Mouse (Mus musculus) midbrain, embryonic 14.5 days (tissue): Measurements from ENCODE around the gene Itgb3. TPM values are rescaled to one million over a fixed set of nuclear protein-coding genes. Genes with fewer than 3 reads are reported as not detected.

Experiments
- ATAC-seq: fragments of 200-750 bp; cut with Nextera tagmentation; 2 replicates; pipeline ENCODE4 v1.8.0; 2017; ENCODE audit warnings: moderate number of reproducible peaks, moderate library complexity; ENCODE audit not compliant: low FRiP score, low TSS enrichment
- DNase-seq: peaks from one replicate; pipeline ENCODE4 v3.0.0-alpha.2; 2015
- H3K27ac ChIP-seq: fragments of 300-500 bp; sonication (generic); replicated peaks from 2 replicates; pipeline ENCODE4 v1.5.1; 2014; ENCODE audit warnings: mild to moderate bottlenecking, low read depth, low read length, moderate library complexity
- H3K27me3 ChIP-seq: fragments of 300-500 bp; sonication (generic); 2 replicates; pipeline ENCODE4 v1.6.1; 2014; ENCODE audit warnings: low read length, control low read depth, mixed read lengths; ENCODE audit not compliant: control insufficient read depth, insufficient read depth
- H3K36me3 ChIP-seq: fragments of 300-500 bp; sonication (generic); 2 replicates; pipeline ENCODE4 v1.6.1; 2014; ENCODE audit warnings: low read length, control low read depth; ENCODE audit not compliant: control insufficient read depth, insufficient read depth
- H3K4me1 ChIP-seq: fragments of 300-500 bp; sonication (generic); 2 replicates; pipeline ENCODE4 v1.6.1; 2014; ENCODE audit warnings: mild to moderate bottlenecking, antibody characterized with exemption, low read length, control low read depth; ENCODE audit not compliant: control insufficient read depth, insufficient read depth
- H3K4me2 ChIP-seq: fragments of 300-500 bp; sonication (generic); 2 replicates; pipeline ENCODE4 v1.6.1; 2014; ENCODE audit warnings: mild to moderate bottlenecking, low read length, moderate library complexity
- H3K4me3 ChIP-seq: fragments of 300-500 bp; sonication (generic); replicated peaks from 2 replicates; pipeline ENCODE4 v1.5.1; 2014; ENCODE audit warnings: low read depth, low read length
- H3K9ac ChIP-seq: fragments of 300-500 bp; sonication (generic); replicated peaks from 2 replicates; pipeline ENCODE4 v1.6.1; 2014; ENCODE audit warnings: mild to moderate bottlenecking, low read length, moderate library complexity
- H3K9me3 ChIP-seq: fragments of 300-500 bp; sonication (generic); 2 replicates; pipeline ENCODE4 v1.6.1; 2016; ENCODE audit warnings: low read length, control low read depth, mixed read lengths; ENCODE audit not compliant: control insufficient read depth
- WGBS: fragments of 180-500 bp; shearing (Covaris S2); extraction: QIAGEN DNeasy Blood & Tissue Kit; methylation state at CpG from one replicate; pipeline ENCODE4 v1.1.7; 2014; 5-methylcytosine and 5-hydroxymethylcytosine counted together
- polyA plus RNA-seq: library from polyadenylated mRNA; unstranded; fragments of >200 nt; fragmentation: Nextera tagmentation; extraction: Ambion mirVana; gene quantifications from 2 replicates; pipeline ENCODE4 v1.2.1, GENCODE M21; 2014

Itgb3 gene
- polyA plus RNA-seq, 1 experiment from 2014 or later, result 0.28 TPM

DNA sequence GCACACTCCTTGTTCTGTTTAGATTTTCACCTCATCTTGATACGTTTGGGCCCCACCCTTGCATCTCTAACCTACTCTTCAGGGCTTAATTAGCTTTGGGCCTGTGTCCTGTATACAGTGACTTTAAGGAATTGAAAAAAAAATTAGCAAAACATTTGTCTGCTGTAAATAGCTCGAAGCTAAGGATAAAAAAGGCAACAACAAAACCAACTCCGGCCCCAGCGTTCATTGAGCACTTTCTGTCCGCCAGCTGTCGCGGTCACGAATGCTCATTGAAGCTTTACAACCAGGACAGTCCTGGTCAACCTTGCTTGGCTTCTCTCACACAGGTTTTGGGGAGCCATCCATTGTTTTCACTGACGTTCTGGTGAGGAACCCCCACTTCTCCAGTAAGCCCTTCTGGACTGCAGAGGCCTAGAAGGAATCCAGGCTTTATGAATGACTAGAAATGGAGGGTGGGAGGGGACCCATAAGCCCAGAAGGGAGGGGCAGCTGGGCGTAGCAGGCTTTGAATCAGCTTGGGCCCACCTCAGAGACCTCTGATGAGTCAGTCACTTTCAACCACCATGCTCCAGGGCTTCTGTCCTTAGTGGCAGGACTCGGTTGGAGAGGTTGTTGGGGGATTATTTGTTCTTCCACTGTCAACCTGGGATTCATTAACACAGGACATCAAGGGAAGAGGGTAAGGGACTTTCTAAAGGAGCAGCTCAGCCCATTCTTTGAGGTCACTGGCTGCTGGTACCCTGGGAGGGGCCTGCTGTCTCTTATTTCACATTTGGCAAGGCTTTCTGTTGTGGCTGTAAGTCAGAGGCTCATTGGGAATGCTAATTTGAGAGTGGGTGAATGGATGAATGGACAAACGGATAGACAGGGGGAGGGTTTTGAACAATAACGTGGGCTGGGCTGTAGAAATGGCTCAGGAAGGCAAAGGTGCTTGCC, 11.6 kb downstream of the Itgb3 start:
- Histone ChIP-seq H3K4me1 (peaks cover 7% of the 10 kb centered on the region; the same call in 1 of the 2 replicates), H3K9me3 (no peaks in the 10 kb centered on the region), H3K27ac (no peak overlapping the region), H3K27me3 (no peaks in the 10 kb centered on the region), H3K36me3 (no peaks in the 10 kb centered on the region), H3K4me2 (no peak overlapping the region), H3K4me3 (no peak overlapping the region), H3K9ac (no peak overlapping the region)
- ATAC-seq (no peak), DNase-seq (peak; percentile 20)
- WGBS, result 43% methylated on average over 13 of the region's 13 CpGs

GRCm38 (mm10) chr11:104622040-104622962, 14.5 kb downstream of the Itgb3 start:
- DNase-seq (no peak), ATAC-seq (no peak)
- no peaks in the 10 kb centered on the region for H3K9me3 ChIP-seq
- H3K27ac ChIP-seq, result no peak overlapping the region
- no peak overlapping the region for H3K9ac ChIP-seq
- no peak overlapping the region for H3K4me3 ChIP-seq
- no peaks in the 10 kb centered on the region for H3K27me3 ChIP-seq
- H3K4me2 ChIP-seq, result no peak overlapping the region
- no peaks in the 10 kb centered on the region for H3K36me3 ChIP-seq
- WGBS, result 39% methylated on average over 12 of the region's 12 CpGs
- peaks cover 7% of the 10 kb centered on the region; the same call in 1 of the 2 replicates for H3K4me1 ChIP-seq

DNA sequence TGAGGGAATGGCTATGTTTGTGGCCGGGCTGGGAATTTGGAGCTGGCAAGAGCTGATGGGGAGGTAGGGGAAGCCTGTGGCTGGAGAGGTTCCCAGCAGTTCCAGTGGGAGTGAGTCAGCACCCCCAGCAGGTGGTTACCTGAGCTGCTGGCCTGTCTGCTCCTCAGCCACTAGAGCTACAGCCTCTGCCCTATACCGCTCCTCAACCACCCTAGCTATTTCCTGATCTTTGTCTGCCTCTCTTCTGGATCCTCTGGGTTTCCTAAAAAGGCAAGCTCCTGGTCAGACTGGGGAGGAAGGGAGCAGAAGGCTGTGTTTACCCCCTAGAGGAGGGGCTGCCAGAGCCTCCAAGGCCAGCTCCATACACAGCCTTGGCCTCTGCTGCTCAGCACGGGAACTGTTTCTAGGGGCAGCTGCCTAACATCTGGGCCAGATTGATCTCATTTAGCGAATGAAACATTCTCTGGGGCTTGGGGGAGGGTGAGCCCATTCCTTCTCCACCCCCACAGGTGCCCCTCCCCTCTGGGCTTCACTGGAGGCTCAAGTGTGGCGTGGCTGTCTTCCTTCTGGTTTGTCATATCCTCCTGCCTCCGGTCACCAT, 17.1 kb downstream of the Itgb3 start:
- no peak overlapping the region for H3K4me2 ChIP-seq
- no peaks in the 10 kb centered on the region for H3K4me1 ChIP-seq
- H3K4me3 ChIP-seq, result no peak overlapping the region
- DNase-seq, result no peak
- 48% methylated on average over 6 of the region's 6 CpGs for WGBS
- H3K36me3 ChIP-seq, result no peaks in the 10 kb centered on the region
- H3K9ac ChIP-seq, result no peak overlapping the region
- H3K9me3 ChIP-seq, result no peaks in the 10 kb centered on the region
- H3K27ac ChIP-seq, result no peak overlapping the region
- no peaks in the 10 kb centered on the region for H3K27me3 ChIP-seq
- no peak for ATAC-seq

- H3K36me3 ChIP-seq, result no peaks in the 10 kb centered on the region
- no peak overlapping the region for H3K4me3 ChIP-seq
- H3K27me3 ChIP-seq, result no peaks in the 10 kb centered on the region
- no peaks in the 10 kb centered on the region for H3K4me1 ChIP-seq
- H3K27ac ChIP-seq, result no peak overlapping the region
- H3K4me2 ChIP-seq, result no peak overlapping the region
- no peak overlapping the region for H3K9ac ChIP-seq
- ATAC-seq (no peak), DNase-seq (peak; percentile 24)
- no peaks in the 10 kb centered on the region for H3K9me3 ChIP-seq
- WGBS, result 49% methylated on average over 12 of the region's 12 CpGs
These were observed 17.9 kb downstream of the Itgb3 start for GRCm38 (mm10) chr11:104625453-104626402.

DNA sequence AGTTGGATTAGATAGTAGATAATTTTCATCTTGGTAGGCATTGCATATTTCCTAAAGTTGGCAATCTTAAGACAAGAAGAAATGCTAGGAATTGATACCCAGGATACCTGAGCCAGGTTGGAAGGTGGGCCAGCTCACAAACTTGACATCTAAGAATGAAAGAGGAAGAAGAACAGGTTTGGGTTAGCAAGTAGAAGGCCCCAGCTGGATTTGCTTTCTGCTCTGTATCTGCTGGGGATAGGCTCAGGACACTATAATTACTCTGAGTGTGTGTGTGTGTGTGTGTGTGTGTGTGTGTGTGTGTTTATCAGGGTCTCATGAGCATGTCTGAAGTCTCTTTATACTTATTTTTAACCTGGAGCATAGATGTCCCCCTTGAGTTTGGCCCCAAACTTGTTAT, 18.8 kb downstream of the Itgb3 start:
- H3K27ac ChIP-seq, result no peak overlapping the region
- H3K9ac ChIP-seq, result no peak overlapping the region
- H3K9me3 ChIP-seq, result no peaks in the 10 kb centered on the region
- H3K27me3 ChIP-seq, result no peaks in the 10 kb centered on the region
- no peak overlapping the region for H3K4me3 ChIP-seq
- H3K4me2 ChIP-seq, result no peak overlapping the region
- H3K36me3 ChIP-seq, result no peaks in the 10 kb centered on the region
- DNase-seq, result no peak
- no peak for ATAC-seq
- H3K4me1 ChIP-seq, result no peaks in the 10 kb centered on the region

DNA sequence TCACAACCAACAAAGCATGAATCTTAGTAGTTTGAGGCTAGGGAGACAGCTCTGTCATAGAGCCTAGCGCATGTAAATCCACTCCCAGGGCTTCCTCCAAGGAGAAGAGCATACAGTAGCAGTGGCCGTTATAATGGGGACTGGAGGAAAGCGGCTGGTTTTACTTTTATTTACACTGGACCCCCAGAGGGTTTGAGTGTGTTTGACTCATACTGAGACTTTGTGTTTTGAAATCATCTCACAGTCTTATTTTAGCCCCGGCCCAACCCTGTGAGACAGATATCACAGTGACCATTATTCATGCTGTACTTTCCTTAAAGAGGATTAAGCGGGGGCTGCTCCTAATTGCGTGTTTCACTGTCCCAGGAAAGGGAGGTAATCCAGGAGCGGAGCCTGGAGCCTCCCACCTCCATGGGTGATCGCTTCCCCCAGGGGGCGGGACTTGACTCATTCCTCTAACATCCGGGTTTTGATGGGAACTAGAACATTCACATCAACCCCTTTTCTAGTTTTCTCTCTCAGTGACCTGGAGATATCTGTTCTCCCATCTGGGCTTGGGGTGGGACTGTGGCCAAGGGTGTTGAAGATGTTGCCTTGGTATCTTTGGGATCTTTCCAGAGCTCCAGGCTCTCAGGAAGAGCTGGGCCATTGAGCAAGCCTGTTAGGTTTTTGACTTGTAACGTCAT, 20.0 kb downstream of the Itgb3 start:
- Histone ChIP-seq H3K36me3 (no peaks in the 10 kb centered on the region), H3K27me3 (no peaks in the 10 kb centered on the region), H3K27ac (no peak overlapping the region), H3K9me3 (no peaks in the 10 kb centered on the region), H3K4me3 (no peak overlapping the region), H3K4me1 (no peaks in the 10 kb centered on the region), H3K4me2 (no peak overlapping the region), H3K9ac (no peak overlapping the region)
- no peak for ATAC-seq
- WGBS, result 46% methylated on average over 11 of the region's 11 CpGs
- DNase-seq, result no peak

DNA sequence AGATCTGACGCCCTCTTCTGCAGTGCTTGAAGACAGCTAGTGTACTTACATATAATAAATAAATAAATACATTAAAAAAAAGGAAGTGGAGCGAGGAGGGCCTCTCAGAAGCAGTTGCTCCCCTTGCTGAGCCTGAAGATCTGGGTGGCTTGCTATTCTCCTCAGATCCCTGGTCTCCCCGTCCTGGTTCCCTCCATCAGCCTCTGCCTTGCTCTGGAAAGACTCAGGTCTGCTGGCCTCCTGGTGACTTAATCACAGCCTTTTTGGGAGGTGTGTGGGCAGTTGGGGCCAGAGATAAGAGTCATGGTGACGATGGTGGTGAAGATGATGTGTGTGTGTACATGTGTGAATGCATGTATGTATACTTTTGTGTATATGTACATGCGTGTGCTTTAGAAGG, 20.8 kb downstream of the Itgb3 start:
- DNase-seq (no peak), ATAC-seq (no peak)
- Histone ChIP-seq H3K9me3 (no peaks in the 10 kb centered on the region), H3K4me3 (no peak overlapping the region), H3K36me3 (no peaks in the 10 kb centered on the region), H3K4me1 (no peaks in the 10 kb centered on the region), H3K4me2 (no peak overlapping the region), H3K27me3 (no peaks in the 10 kb centered on the region), H3K9ac (no peak overlapping the region), H3K27ac (no peak overlapping the region)
- 87% methylated on average over 5 of the region's 5 CpGs for WGBS
